Mouse (Mus musculus) testis, adult 2 months (tissue): ENCODE measurements around the gene P4htm.

Experiments used
- CTCF ChIP-seq: fragments of 200-500 bp; IDR thresholded peaks from 2 replicates; pipeline ENCODE4 v1.5.1; 2012; ENCODE audit warnings: low read depth, mild to moderate bottlenecking, inconsistent platforms, low read length, moderate library complexity; ENCODE audit not compliant: control insufficient read depth, insufficient read depth, insufficient replicate concordance
- POLR2A ChIP-seq: fragments of 200-500 bp; IDR thresholded peaks from 2 replicates; pipeline ENCODE4 v1.6.1; 2012; ENCODE audit warnings: low read depth, mild to moderate bottlenecking, inconsistent platforms, low read length, moderate library complexity; ENCODE audit not compliant: control insufficient read depth

GRCm38 (mm10) chr9:108589229-108589628 is 8.2 kb downstream of the P4htm start:
- TF ChIP-seq CTCF (no peak), POLR2A (no peak)
